13 mouse cellular contexts compared by ENCODE assay signal in genomic region chr7:129567541-129567940, GRCm38 (mm10). TPM values are rescaled to one million over a fixed set of nuclear protein-coding genes. Genes with fewer than 3 reads are reported as not detected.
DNase-seq lines count a peak whose midpoint lies in the region.
"Had no signal": no experiment of that assay in that cellular context is flagged by ENCODE, and none has a peak within 500 bp of the region (broad histone marks: within the 10 kb centered on the region; RNA-seq: fewer than 3 reads in every experiment).

No protein-coding gene starts in this region.

- intact Hi-C loops in heart, postnatal 25 days (cut with DNase I), result no loop called here

- peak; percentile 31 for DNase-seq in adrenal gland, adult 2 months
- DNase-seq in adrenal gland, adult 18-20 months (ENCODE audit: low spot score in 2 of 2), result no peak
- DNase-seq in heart, postnatal 4 days, result peak; percentile 9
- DNase-seq in heart, postnatal 25 days (ENCODE audit: low spot score), result no peak
- peak; percentile 20 for DNase-seq in lung, postnatal 36 days
- no peak for DNase-seq in lung, postnatal 4 days
- peak; percentile 46 for DNase-seq in adrenal gland, postnatal 14 days
- no peak for DNase-seq in layer of hippocampus, adult 11-12 months (ENCODE audit: low spot score)
- DNase-seq: B cell, adult 2 months; cerebellum, adult 11-12 months; cerebellum, adult 9-10 months; cerebellum, postnatal 25 days; heart, adult 2 months had no signal

RNA-seq across cellular contexts. Expression of gene Wdr11, which starts 24.1 kb away (rescaled TPM):
- 10 to 100 TPM; 35.3 to 41.6 TPM for total RNA-seq in adrenal gland, adult 2 months (2021)
- polyA plus RNA-seq in adrenal gland, adult 2 months (2012; rRNA removed), result 8.7 and 11.0 TPM in 2 replicates
- total RNA-seq in adrenal gland, adult 18-20 months (2021), result 10 to 100 TPM; 31.1 to 39.6 TPM
- 10 to 100 TPM; 27.4 to 30.2 TPM for total RNA-seq in heart, postnatal 4 days (2021)
- 10 to 100 TPM; 20.8 to 23.2 TPM for total RNA-seq in heart, postnatal 25 days (2021)
- 41.7 and 43.8 TPM in 2 replicates for total RNA-seq in adrenal gland, postnatal 14 days (2021)

Comparison
In these comparisons a context has a peak if more than half of its experiments do, and no peak if none do; other contexts are left out.
1. DNase-seq: peak in adrenal gland, adult 2 months (single experiment), heart, postnatal 4 days (single experiment), lung, postnatal 36 days (single experiment) and adrenal gland, postnatal 14 days (single experiment); none in adrenal gland, adult 18-20 months (0 of 2), heart, postnatal 25 days (single experiment), lung, postnatal 4 days (0 of 2) and layer of hippocampus, adult 11-12 months (single experiment).